ENCODE assay signal across 7 mouse cellular contexts in the genomic region with DNA sequence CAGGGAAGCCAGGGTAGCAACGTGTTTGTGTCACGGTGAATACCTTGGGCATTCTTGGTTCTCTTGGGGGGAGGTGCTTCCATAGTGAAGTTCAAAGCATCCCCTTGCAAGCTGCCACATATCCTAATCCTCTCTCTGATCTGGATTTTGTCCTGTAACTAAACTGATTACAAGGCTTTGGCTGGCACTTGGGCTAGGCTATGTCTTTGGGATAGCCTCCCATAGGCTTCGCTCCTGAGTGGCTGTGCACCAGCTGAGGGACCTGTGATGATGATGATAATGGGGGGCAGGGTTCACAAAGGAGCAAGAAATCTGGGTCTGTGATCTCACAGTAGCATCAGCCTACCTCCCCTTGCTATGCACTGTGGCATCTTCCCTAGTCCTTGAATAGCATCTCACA. TPM values are rescaled to one million over a fixed set of nuclear protein-coding genes. Genes with fewer than 3 reads are reported as not detected.
A peak's percentile ranks its signal among the peaks of the same experiment; 100 is the strongest.
DNase-seq lines count a peak whose midpoint lies in the region; ATAC-seq lines count a peak whose summit lies in the region.

No protein-coding gene starts in this region.

- no peaks in the 10 kb centered on the region for H3K9me3 ChIP-seq in lung, embryonic 15.5 days
- no peaks in the 10 kb centered on the region for H3K9me3 ChIP-seq in forebrain, embryonic 15.5 days
- no peaks in the 10 kb centered on the region for H3K9me3 ChIP-seq in limb, embryonic 12.5 days
- no peaks in the 10 kb centered on the region for H3K9me3 ChIP-seq in stomach, embryonic 15.5 days

- no peak for DNase-seq in lung, postnatal 36 days
- DNase-seq in gastrocnemius, adult 8-10 months (ENCODE audit: low spot score in 2 of 2): no peak
- DNase-seq in layer of hippocampus, postnatal 14 days (ENCODE audit: low spot score in 2 of 2): no peak

- peaks cover 48% of the 10 kb centered on the region for H3K4me1 ChIP-seq in lung, embryonic 15.5 days
- peaks cover 12% of the 10 kb centered on the region for H3K4me1 ChIP-seq in forebrain, embryonic 15.5 days
- H3K4me1 ChIP-seq in limb, embryonic 12.5 days (replicated peaks): peaks cover 41% of the 10 kb centered on the region
- H3K4me1 ChIP-seq in stomach, embryonic 15.5 days: peaks cover 34% of the 10 kb centered on the region

- H3K27ac ChIP-seq in lung, embryonic 15.5 days: peak overlapping the region; percentile 90
- no peak overlapping the region for H3K27ac ChIP-seq in forebrain, embryonic 15.5 days (replicated peaks)
- peak overlapping the region; percentile 89 for H3K27ac ChIP-seq in limb, embryonic 12.5 days
- H3K27ac ChIP-seq in stomach, embryonic 15.5 days: peak overlapping the region; percentile 80

- H3K4me3 ChIP-seq in lung, embryonic 15.5 days: peak overlapping the region; percentile 21; the same call in 1 of the 2 replicates
- no peak overlapping the region for H3K4me3 ChIP-seq in forebrain, embryonic 15.5 days
- peak overlapping the region; percentile 23 for H3K4me3 ChIP-seq in limb, embryonic 12.5 days (replicated peaks)
- H3K4me3 ChIP-seq in stomach, embryonic 15.5 days (replicated peaks): 0 out of 2 replicates have a peak overlapping the region, but pooled peaks have one; percentile 1

- peak overlapping the region; percentile 50 for H3K4me2 ChIP-seq in lung, embryonic 15.5 days
- peak overlapping the region; percentile 35 for H3K4me2 ChIP-seq in forebrain, embryonic 15.5 days (replicated peaks)
- H3K4me2 ChIP-seq in limb, embryonic 12.5 days: peak overlapping the region; percentile 57
- H3K4me2 ChIP-seq in stomach, embryonic 15.5 days: peak overlapping the region; percentile 48

- H3K9ac ChIP-seq in lung, embryonic 15.5 days: peak overlapping the region; percentile 22; the same call in 1 of the 2 replicates
- H3K9ac ChIP-seq in forebrain, embryonic 15.5 days (replicated peaks): peak overlapping the region; percentile 26; the same call in 1 of the 2 replicates
- 0 out of 2 replicates have a peak overlapping the region, but pooled peaks have one; percentile 27 for H3K9ac ChIP-seq in limb, embryonic 12.5 days (replicated peaks)
- H3K9ac ChIP-seq in stomach, embryonic 15.5 days: no peak overlapping the region

- no peak for ATAC-seq in lung, embryonic 15.5 days (ENCODE audit: borderline replicate concordance, extremely low read depth, low FRiP score, low TSS enrichment)
- no peak for ATAC-seq in forebrain, embryonic 15.5 days (replicated peaks)
- no peak for ATAC-seq in limb, embryonic 12.5 days (ENCODE audit: insufficient number of reproducible peaks, insufficient read depth, low FRiP score, low TSS enrichment, low read depth)
- no peak for ATAC-seq in stomach, embryonic 15.5 days (ENCODE audit: insufficient read depth, low FRiP score, low read depth)

- no peaks in the 10 kb centered on the region for H3K36me3 ChIP-seq in lung, embryonic 15.5 days
- H3K36me3 ChIP-seq in forebrain, embryonic 15.5 days: no peaks in the 10 kb centered on the region
- H3K36me3 ChIP-seq in limb, embryonic 12.5 days: no peaks in the 10 kb centered on the region
- H3K36me3 ChIP-seq in stomach, embryonic 15.5 days: no peaks in the 10 kb centered on the region

- WGBS in lung, embryonic 15.5 days: 39% methylated on average over 3 of the region's 3 CpGs
- 45% methylated on average over 3 of the region's 3 CpGs for WGBS in forebrain, embryonic 15.5 days
- 31% methylated on average over 3 of the region's 3 CpGs for WGBS in limb, embryonic 12.5 days
- 46% methylated on average over 3 of the region's 3 CpGs for WGBS in stomach, embryonic 15.5 days

- no peaks in the 10 kb centered on the region for H3K27me3 ChIP-seq in lung, embryonic 15.5 days
- no peaks in the 10 kb centered on the region for H3K27me3 ChIP-seq in forebrain, embryonic 15.5 days
- no peaks in the 10 kb centered on the region for H3K27me3 ChIP-seq in limb, embryonic 12.5 days
- no peaks in the 10 kb centered on the region for H3K27me3 ChIP-seq in stomach, embryonic 15.5 days (replicated peaks)

RNA-seq across cellular contexts. Expression of a gene that starts 33.1 kb away (rescaled TPM):
- polyA plus RNA-seq in lung, embryonic 15.5 days (2015; fragmentation: Nextera tagmentation; extraction: Ambion mirVana): 150 and 154 TPM in 2 replicates
- polyA plus RNA-seq in forebrain, embryonic 15.5 days (2015; fragmentation: Nextera tagmentation; extraction: Ambion mirVana): 30.9 TPM in 2 replicates
- polyA plus RNA-seq in limb, embryonic 12.5 days (2016; fragmentation: Nextera tagmentation; extraction: Ambion mirVana): 156 and 176 TPM in 2 replicates
- 47.9 and 50.3 TPM in 2 replicates for polyA plus RNA-seq in stomach, embryonic 15.5 days (2015; fragmentation: Nextera tagmentation; extraction: Ambion mirVana)
- total RNA-seq in gastrocnemius, adult 8-10 months (2022): 10 to 100 TPM in 1 of 4 experiments, 1 to 10 TPM in 3; 1.4 to 10.6 (median 2.7) TPM
- total RNA-seq in layer of hippocampus, postnatal 14 days (2021): 10 to 100 TPM; 62.7 to 66.1 TPM
